Mouse (Mus musculus): Measurements from ENCODE around the gene Tmem176b.
"Not testable (repeated sequence)": the region's sequence is repeated elsewhere in the genome, so short reads cannot be mapped to it uniquely, and the experiment has no call there.

Gene Tmem176b

GRCm38 (mm10) chr6:48842111-48842842 is 981 bp upstream of the Tmem176b start:
- no peak for DNase-seq (ENCODE audit: low read depth)

- DNase-seq (ENCODE audit: low read depth): no peak
Observed at GRCm38 (mm10) chr6:48840371-48840969, 826 bp downstream of the Tmem176b start, which contains the start of gene Tmem176a. Gene Tmem176a (plus strand): TSS chr6:48840919.

DNA sequence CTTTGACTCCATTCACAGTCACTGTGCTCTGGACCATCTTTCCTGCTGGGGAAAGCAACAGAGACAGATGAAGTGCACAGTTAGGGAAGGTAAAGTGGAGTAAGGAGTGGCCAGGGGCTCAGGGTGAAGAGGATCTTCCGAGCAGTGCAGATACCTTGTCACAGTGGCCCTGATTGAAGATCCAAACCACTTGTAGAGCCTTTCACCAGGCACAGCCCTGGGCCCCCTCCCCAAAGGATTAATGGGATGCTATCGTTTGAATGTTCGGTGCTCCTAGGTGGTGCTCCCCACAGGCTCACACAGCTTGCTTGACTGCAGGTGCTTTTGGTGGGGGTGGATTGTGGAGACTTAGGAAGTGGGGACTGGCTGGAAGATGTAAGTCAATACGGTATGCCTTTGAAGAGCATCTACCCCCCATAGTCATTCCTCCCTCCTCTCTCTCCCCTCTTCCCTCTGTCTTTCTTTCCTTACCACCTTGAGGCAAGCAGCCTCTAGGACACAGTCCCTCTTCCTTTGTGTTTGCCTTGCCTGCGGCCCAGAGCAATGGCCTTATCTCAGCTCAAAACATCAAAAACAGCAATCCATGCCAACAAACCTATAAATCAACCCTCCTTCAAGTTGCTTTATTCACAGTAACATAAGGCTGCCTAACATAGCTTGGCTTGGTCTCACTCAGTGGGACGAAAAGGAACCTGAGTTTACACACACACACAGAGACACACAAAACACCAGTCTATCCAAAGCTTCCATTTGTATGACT is 2.8 kb downstream of the Tmem176b start:
- DNase-seq (ENCODE audit: low read depth): no peak

DNA sequence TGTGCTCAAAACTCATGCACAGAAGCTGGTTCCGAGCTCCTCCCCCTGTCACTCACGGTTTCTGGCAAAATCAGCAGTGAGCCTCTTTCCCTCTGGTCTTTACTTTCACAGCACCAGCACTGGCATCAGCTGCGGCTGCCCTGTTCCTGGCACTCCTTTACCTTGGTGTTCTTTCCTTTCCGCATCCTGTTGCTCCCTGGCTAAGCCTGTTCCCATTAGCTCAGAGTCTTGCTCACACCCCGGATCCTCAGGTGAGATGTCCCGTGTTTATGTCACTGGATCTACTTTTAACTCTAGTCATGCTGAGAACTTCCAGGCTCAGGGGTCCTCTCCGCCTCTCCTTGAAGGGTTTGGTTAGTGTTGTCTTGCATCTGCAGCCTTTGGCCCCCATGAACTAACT is 3.8 kb downstream of the Tmem176b start:
- no peak for DNase-seq (ENCODE audit: low read depth)

DNA sequence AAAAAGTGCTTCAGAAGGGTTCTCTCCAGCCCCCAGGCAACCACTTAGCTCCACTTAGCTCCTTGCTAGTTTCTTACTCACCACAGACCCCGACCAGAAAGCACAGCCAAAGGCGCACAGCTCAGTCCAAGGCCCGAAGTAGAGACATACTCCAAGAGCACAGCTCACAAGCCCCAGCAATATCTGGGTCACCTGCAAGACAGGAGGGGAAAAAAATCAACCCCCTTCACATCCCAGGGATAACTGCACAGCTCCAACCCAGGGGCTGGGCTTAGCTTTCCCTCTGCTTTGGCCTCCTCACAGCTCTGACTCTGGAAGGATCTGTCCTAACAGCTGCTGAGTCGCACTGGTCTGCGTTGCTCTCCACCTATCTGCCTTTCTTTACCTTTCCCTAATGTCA is 5.2 kb downstream of the Tmem176b start:
- DNase-seq (ENCODE audit: low read depth): no peak

DNA sequence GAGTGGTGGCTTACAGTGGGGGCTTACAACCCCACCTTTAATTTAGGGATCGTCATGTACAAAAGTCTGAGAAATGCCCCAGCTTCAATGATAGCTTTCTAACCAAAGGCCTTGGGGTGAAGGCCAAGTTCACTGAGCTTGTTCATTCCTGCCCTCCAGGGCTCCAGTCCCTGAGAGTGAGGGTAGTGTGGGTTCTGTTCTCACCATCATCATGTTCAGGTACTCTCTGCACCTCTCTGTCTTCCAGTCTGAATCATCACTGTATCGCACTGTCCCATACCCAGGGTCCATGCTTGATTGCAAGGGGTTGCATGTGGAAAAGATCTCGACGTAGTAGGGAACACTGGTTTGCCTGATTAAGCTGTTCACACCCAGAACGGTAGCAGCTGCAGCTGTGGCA is 6.1 kb downstream of the Tmem176b start:
- DNase-seq (ENCODE audit: low read depth): no peak

DNA sequence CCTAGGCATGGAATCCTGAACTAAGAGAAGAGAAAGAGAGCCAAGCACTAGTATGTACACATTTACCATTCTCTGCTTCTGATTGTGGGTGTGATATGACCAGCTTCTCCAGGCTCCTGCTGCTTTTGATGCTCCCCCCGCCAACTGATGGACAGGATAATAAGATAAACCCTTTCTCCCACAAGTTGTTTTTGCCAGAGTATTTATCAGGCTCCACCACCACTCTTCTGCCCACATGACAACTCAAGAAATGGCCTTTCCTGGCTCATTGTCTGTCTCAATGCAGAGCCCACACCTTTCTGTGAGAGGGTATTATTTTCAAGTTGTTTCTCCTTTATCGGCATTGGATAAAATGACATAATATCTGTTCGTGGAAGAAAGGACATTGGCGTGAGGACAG is 7.8 kb downstream of the Tmem176b start:
- DNase-seq (ENCODE audit: low read depth): no peak

GRCm38 (mm10) chr6:48832426-48832825 is 8.9 kb downstream of the Tmem176b start:
- DNase-seq (ENCODE audit: low read depth): no peak

- DNase-seq (ENCODE audit: low read depth): no peak
Observed at GRCm38 (mm10) chr6:48831141-48831540, 10.2 kb downstream of the Tmem176b start.

DNA sequence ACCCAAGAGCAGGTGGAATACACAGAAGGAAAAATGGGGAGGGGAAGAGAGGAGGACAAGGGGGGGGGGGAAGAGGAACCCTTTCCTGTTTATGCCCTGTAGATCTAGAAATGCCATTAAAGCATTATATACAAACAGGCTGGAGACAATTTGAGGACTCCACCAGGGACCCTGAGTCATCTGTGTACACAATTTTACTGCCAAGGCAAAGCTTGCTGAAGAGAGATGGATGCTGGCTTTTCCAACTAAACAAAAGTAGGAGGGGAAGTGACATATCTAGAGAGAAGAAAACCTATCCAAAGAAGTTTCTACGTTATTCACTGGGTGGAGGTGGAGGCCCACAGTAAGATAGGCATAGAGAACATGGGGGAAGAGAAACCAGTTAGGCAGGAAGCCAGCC is 11.1 kb downstream of the Tmem176b start:
- DNase-seq (ENCODE audit: low read depth): no peak

GRCm38 (mm10) chr6:48829651-48830050 is 11.6 kb downstream of the Tmem176b start:
- no peak for DNase-seq (ENCODE audit: low read depth)

GRCm38 (mm10) chr6:48828976-48829375 is 12.3 kb downstream of the Tmem176b start:
- DNase-seq (ENCODE audit: low read depth): no peak

- DNase-seq (ENCODE audit: low read depth): no peak
Observed at GRCm38 (mm10) chr6:48825016-48825415, 16.3 kb downstream of the Tmem176b start.

GRCm38 (mm10) chr6:48821991-48822785 is 19.1 kb downstream of the Tmem176b start:
- DNase-seq (ENCODE audit: low read depth): not testable (repeated sequence)

DNA sequence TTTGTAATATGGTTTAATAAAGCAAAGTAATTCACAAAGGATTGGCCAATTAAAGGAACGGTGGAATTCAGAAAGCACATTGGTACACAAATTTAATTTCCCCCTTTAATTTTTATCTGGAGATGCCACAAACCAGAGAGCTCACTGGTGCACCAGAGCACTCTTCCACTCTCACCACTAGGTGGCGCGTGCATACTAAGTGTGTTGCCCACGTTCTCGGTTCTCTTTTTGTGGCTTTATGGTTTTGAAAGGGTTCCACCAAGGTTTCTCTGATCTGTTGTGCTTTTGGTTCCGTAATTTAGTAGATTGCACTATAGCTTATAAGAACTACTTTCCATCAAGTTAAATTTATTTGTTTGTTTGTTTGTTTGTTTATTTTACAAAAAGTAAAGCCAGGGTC is 23.5 kb downstream of the Tmem176b start:
- DNase-seq (ENCODE audit: low read depth): no peak

GRCm38 (mm10) chr6:48815013-48815412 is 26.3 kb downstream of the Tmem176b start:
- no peak for DNase-seq (ENCODE audit: low read depth)

DNA sequence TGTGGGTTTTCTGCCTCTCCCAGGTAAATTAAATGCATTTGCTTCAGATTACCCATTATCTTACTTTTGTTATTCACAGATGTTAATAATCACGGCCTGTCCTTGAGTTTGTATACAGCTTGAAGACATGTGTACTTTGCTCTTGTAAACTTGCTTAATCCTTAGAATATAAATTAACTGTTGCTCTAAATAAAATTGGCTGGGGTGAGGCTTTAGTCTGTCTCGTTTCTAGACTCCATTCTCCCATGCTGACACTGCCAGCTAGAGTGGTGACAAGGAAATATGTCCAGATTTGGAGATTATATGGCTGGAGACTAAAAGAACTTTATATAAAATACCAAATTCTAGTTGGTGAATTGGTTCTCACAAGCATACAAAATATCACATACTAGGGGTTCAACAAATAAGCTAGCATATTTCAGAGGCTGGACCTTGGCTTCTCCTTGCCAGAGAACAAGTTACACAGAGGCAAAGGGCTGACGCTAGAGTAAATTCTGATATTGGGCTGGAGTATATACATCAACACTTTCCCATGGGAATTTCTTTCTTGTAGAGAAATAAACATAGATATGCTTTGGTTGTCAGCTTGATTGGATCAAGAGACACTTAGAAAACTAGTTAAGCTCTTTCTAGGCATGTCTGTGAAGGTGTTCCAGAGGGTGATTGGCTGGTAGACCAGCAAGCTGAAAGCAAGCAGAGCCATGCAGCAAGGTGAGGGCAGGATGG is 31.6 kb downstream of the Tmem176b start:
- DNase-seq (ENCODE audit: low read depth): no peak

DNA sequence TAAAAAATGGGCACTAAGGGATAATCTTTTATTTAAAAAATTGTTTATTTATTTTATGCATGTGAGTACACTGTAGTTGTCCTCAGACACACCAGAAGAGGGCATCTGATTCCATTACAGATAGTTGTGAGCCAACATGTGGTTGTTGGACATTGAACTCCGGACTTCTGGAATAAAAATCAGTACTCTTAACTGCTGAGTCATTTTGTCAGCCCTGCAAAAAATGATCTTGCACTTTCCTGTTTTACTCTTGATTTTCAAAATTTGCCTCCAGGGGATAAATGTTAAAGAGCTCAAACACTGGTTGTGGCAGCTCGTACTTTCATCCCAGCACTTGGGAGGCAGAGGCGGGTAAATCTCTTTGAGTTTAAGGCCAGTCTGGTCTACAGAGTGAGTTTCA is 34.5 kb downstream of the Tmem176b start:
- no peak for DNase-seq (ENCODE audit: low read depth)

- no peak for DNase-seq (ENCODE audit: low read depth)
Observed at GRCm38 (mm10) chr6:48804346-48804745, 37.0 kb downstream of the Tmem176b start.

GRCm38 (mm10) chr6:48803406-48804051 is 37.8 kb downstream of the Tmem176b start:
- DNase-seq (ENCODE audit: low read depth): no peak

GRCm38 (mm10) chr6:48801897-48802296 is 39.4 kb downstream of the Tmem176b start:
- no peak for DNase-seq (ENCODE audit: low read depth)

All from fibroblast of lung, adult 2 months (primary cell).